Mouse (Mus musculus): ENCODE data around the gene Ece1. TPM values are rescaled to one million over a fixed set of nuclear protein-coding genes. Genes with fewer than 3 reads are reported as not detected.

The Ece1 gene
- polyA plus RNA-seq, 2 experiments = 11.4 to 15.9 TPM

DNA sequence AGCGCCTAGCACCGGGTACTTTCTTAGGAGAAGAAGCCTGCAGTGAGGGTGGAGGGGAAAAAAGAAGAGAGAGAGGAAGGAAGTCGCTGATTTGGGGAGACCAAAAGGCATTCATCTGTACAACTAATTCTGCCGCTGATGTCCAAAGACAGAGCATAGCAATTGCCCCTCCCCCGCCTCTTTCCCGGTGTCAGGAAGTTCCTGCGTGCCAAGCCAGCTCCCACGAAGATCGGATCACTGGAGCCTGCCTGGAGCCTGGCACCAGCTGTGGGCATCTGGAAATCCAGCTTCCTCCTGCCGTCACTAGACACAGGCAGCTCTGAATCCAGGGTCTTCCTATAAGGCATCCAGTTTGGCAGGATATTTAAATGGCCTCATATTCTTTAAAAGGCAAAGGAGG, 122.2 kb downstream of the Ece1 start:
- Histone ChIP-seq H3K27ac (no peak overlapping the region), H3K9me3 (ENCODE audit: control insufficient read depth, low read length) (no peaks in the 10 kb centered on the region), H3K4me1 (replicated peaks; ENCODE audit: control insufficient read depth in 2 of 2, insufficient read depth in 2 of 2, low read length in 1 of 2) (no peaks in the 10 kb centered on the region), H3K9ac (replicated peaks) (no peak overlapping the region), H3K36me3 (replicated peaks; ENCODE audit: control insufficient read depth, insufficient read depth, low read depth) (no peaks in the 10 kb centered on the region), H3K27me3 (ENCODE audit: control insufficient read depth, insufficient read depth, low read length) (no peaks in the 10 kb centered on the region), H3K4me2 (ENCODE audit: low read depth) (no peak overlapping the region), H3K4me3 (ENCODE audit: insufficient read depth in 1 of 2, low read depth in 2 of 2, low read length in 2 of 2) (no peak overlapping the region)
- ATAC-seq (ENCODE audit: insufficient read depth) (no peak), DNase-seq (ENCODE audit: low read depth in 3 of 3, low spot score in 3 of 3) (no peak)
- WGBS (ENCODE audit: insufficient replicate concordance) = 21% methylated on average over 10 of the region's 10 CpGs
- TF ChIP-seq CTCF (IDR thresholded peaks at IDR 0.05; ENCODE audit: low read depth) (no peak), EP300 (IDR thresholded peaks at IDR 0.05; ENCODE audit: low read depth) (no peak)

DNA sequence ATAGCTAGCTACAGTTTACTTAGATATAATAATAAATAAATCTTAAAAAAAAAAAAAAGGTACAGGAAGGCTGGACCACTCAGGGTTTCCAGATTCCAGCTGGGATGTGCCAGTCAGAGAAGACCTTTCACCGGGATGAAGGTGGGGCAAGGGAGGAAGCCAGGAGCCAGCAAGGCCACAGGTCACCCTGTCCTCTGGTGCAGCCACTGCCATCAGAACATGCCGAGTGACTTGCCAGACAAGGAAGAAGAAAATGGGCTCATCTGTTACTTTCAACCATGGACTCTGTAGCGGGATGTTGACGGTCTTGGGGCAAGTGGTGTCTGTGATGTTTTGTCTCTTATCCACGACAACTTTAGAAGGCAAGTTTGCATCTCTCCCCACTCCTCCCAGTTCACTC, 122.7 kb downstream of the Ece1 start:
- DNase-seq (ENCODE audit: low read depth in 3 of 3, low spot score in 3 of 3) (no peak), ATAC-seq (ENCODE audit: insufficient read depth) (no peak)
- H3K36me3 ChIP-seq (replicated peaks; ENCODE audit: control insufficient read depth, insufficient read depth, low read depth) = no peaks in the 10 kb centered on the region
- H3K9me3 ChIP-seq (ENCODE audit: control insufficient read depth, low read length) = no peaks in the 10 kb centered on the region
- H3K4me3 ChIP-seq (ENCODE audit: insufficient read depth in 1 of 2, low read depth in 2 of 2, low read length in 2 of 2) = no peak overlapping the region
- TF ChIP-seq CTCF (IDR thresholded peaks at IDR 0.05; ENCODE audit: low read depth) (no peak), EP300 (IDR thresholded peaks at IDR 0.05; ENCODE audit: low read depth) (no peak)
- H3K4me1 ChIP-seq (replicated peaks; ENCODE audit: control insufficient read depth in 2 of 2, insufficient read depth in 2 of 2, low read length in 1 of 2) = no peaks in the 10 kb centered on the region
- 59% methylated on average over 5 of the region's 5 CpGs for WGBS (ENCODE audit: insufficient replicate concordance)
- H3K4me2 ChIP-seq (ENCODE audit: low read depth) = no peak overlapping the region
- no peak overlapping the region for H3K27ac ChIP-seq
- H3K9ac ChIP-seq (replicated peaks) = no peak overlapping the region
- H3K27me3 ChIP-seq (ENCODE audit: control insufficient read depth, insufficient read depth, low read length) = no peaks in the 10 kb centered on the region

DNA sequence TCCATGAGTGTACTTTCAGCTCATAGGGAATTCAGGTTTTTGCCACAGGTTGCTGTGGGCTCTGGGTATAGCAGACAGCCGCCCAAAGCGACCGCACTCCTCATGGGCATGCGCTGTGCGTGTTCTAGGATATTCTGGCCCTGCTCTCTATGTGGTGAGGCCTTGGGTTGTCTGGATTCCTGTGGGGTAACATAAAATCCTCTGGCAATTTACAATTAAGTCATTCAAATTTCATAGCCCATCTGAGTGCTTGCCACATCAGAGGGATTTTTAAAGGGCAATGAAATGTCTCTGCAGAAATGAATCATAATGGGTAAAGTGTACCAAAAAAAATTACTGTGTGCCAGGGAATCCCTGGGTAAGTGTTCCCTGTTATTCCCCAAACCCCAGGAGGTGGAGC, 127.4 kb downstream of the Ece1 start:
- no peak overlapping the region for H3K27ac ChIP-seq
- no peaks in the 10 kb centered on the region for H3K9me3 ChIP-seq (ENCODE audit: control insufficient read depth, low read length)
- ATAC-seq (ENCODE audit: insufficient read depth) = no peak
- TF ChIP-seq CTCF (IDR thresholded peaks at IDR 0.05; ENCODE audit: low read depth) (no peak), EP300 (IDR thresholded peaks at IDR 0.05; ENCODE audit: low read depth) (no peak)
- DNase-seq (ENCODE audit: low read depth in 3 of 3, low spot score in 3 of 3) = no peak
- no peaks in the 10 kb centered on the region for H3K36me3 ChIP-seq (replicated peaks; ENCODE audit: control insufficient read depth, insufficient read depth, low read depth)
- 78% methylated on average over 5 of the region's 5 CpGs for WGBS (ENCODE audit: insufficient replicate concordance)
- H3K4me1 ChIP-seq (replicated peaks; ENCODE audit: control insufficient read depth in 2 of 2, insufficient read depth in 2 of 2, low read length in 1 of 2) = peaks cover 0 to 3% of the 10 kb centered on the region in 2 experiments; a peak in 3 of 4 replicates
- H3K4me2 ChIP-seq (ENCODE audit: low read depth) = no peak overlapping the region
- no peak overlapping the region for H3K9ac ChIP-seq (replicated peaks)
- H3K27me3 ChIP-seq (ENCODE audit: control insufficient read depth, insufficient read depth, low read length) = peaks cover 7% of the 10 kb centered on the region
- H3K4me3 ChIP-seq (ENCODE audit: insufficient read depth in 1 of 2, low read depth in 2 of 2, low read length in 2 of 2) = no peak overlapping the region

DNA sequence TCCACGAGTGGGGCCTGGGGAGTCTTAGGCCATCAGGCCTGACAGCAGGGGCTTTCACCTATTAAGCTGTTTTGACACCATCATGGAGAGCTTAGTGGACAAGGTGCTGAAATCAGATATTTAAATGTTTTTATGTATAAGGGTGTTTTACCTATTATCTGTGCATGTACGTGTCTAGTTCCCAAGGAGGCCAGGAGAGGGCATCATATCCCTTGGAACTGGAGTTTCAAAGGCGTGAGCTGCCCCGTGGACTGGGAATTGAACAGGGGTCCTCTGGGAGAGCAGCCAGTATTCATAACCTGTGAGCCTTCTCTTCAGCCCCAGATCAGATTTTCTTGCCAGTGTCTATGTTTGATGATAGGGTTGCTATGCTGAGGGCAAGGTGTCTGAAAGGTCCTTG, 128.4 kb downstream of the Ece1 start:
- peaks cover 7% of the 10 kb centered on the region for H3K27me3 ChIP-seq (ENCODE audit: control insufficient read depth, insufficient read depth, low read length)
- H3K4me3 ChIP-seq (ENCODE audit: insufficient read depth in 1 of 2, low read depth in 2 of 2, low read length in 2 of 2) = no peak overlapping the region
- no peak overlapping the region for H3K9ac ChIP-seq (replicated peaks)
- H3K36me3 ChIP-seq (replicated peaks; ENCODE audit: control insufficient read depth, insufficient read depth, low read depth) = no peaks in the 10 kb centered on the region
- no peak overlapping the region for H3K4me2 ChIP-seq (ENCODE audit: low read depth)
- DNase-seq (ENCODE audit: low read depth in 3 of 3, low spot score in 3 of 3) = no peak
- H3K4me1 ChIP-seq (replicated peaks; ENCODE audit: control insufficient read depth in 2 of 2, insufficient read depth in 2 of 2, low read length in 1 of 2) = peaks cover 6 to 11% of the 10 kb centered on the region in 2 experiments
- ATAC-seq (ENCODE audit: insufficient read depth) = no peak
- H3K9me3 ChIP-seq (ENCODE audit: control insufficient read depth, low read length) = no peaks in the 10 kb centered on the region
- TF ChIP-seq EP300 (IDR thresholded peaks at IDR 0.05; ENCODE audit: low read depth) (no peak), CTCF (IDR thresholded peaks at IDR 0.05; ENCODE audit: low read depth) (no peak; the same call in 1 of the 2 replicates)
- 74% methylated on average over 4 of the region's 4 CpGs for WGBS (ENCODE audit: insufficient replicate concordance)
- H3K27ac ChIP-seq = no peak overlapping the region

DNA sequence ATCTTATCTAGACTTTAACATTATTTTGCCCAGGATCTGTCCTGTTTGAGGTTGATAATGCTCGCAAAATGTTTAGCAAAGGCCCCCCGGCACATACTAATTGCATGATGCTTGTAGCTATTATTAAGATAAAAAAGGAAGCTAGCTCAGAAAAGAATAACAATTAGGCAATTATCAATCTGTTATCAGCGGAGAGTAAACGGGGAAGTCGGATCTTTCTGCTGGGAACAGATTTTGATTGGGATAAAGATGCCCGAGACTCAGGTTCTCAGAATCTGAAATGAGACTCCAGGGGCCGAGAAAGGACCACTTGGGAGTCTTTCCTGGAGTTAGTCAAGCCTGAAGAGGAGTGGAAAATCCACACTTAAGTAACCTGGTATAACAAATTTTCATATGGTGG, 129.2 kb downstream of the Ece1 start:
- H3K27ac ChIP-seq = no peak overlapping the region
- WGBS (ENCODE audit: insufficient replicate concordance) = 48% methylated on average over 7 of the region's 7 CpGs
- no peak for ATAC-seq (ENCODE audit: insufficient read depth)

More for the DNA sequence above, 129.2 kb downstream of the Ece1 start:
- DNase-seq (ENCODE audit: low read depth in 3 of 3, low spot score in 3 of 3) = no peak
- H3K4me3 ChIP-seq (ENCODE audit: insufficient read depth in 1 of 2, low read depth in 2 of 2, low read length in 2 of 2) = no peak overlapping the region
- TF ChIP-seq CTCF (IDR thresholded peaks at IDR 0.05; ENCODE audit: low read depth) (no peak), EP300 (IDR thresholded peaks at IDR 0.05; ENCODE audit: low read depth) (no peak)
- H3K4me2 ChIP-seq (ENCODE audit: low read depth) = no peak overlapping the region
- no peak overlapping the region for H3K9ac ChIP-seq (replicated peaks)
- peaks cover 7% of the 10 kb centered on the region for H3K27me3 ChIP-seq (ENCODE audit: control insufficient read depth, insufficient read depth, low read length)
- no peaks in the 10 kb centered on the region for H3K9me3 ChIP-seq (ENCODE audit: control insufficient read depth, low read length)
- peaks cover 7 to 15% of the 10 kb centered on the region in 2 experiments for H3K4me1 ChIP-seq (replicated peaks; ENCODE audit: control insufficient read depth in 2 of 2, insufficient read depth in 2 of 2, low read length in 1 of 2)
- H3K36me3 ChIP-seq (replicated peaks; ENCODE audit: control insufficient read depth, insufficient read depth, low read depth) = no peaks in the 10 kb centered on the region; the same call in 1 of the 2 replicates
